Mouse (Mus musculus) hindbrain, embryonic 10.5 days (tissue): ENCODE measurements at regions not wholly inside any gene's neighbourhood (a gene's known extent, or its start where the extent isn't known, plus 50 kb on each side); places are given as distances from the start of the nearest gene placed in this dataset.
A peak's percentile ranks its signal among the peaks of the same experiment; 100 is the strongest.

Experiments
- DNase-seq: peaks from one replicate; pipeline ENCODE4 v3.0.0-alpha.2; 2017; ENCODE audit warnings: low spot score
- H3K27ac ChIP-seq: fragments of 300-500 bp; sonication (generic); 2 replicates; pipeline ENCODE4 v1.5.1; 2016; ENCODE audit warnings: mild to moderate bottlenecking, moderate library complexity
- H3K27me3 ChIP-seq: fragments of 300-500 bp; sonication (generic); 2 replicates; pipeline ENCODE4 v1.6.1; 2016; ENCODE audit warnings: mild to moderate bottlenecking; ENCODE audit not compliant: poor library complexity, insufficient read depth, severe bottlenecking
- H3K36me3 ChIP-seq: fragments of 300-500 bp; sonication (generic); 2 replicates; pipeline ENCODE4 v1.6.1; 2016; ENCODE audit warnings: mild to moderate bottlenecking, moderate library complexity
- H3K4me1 ChIP-seq: fragments of 300-500 bp; sonication (generic); replicated peaks from 2 replicates; pipeline ENCODE4 v1.6.1; 2016; ENCODE audit warnings: mild to moderate bottlenecking
- H3K4me3 ChIP-seq: fragments of 300-500 bp; sonication (generic); 2 replicates; pipeline ENCODE4 v1.5.1; 2016; ENCODE audit warnings: mild to moderate bottlenecking, moderate library complexity
- H3K9me3 ChIP-seq: fragments of 300-500 bp; sonication (generic); 2 replicates; pipeline ENCODE4 v1.6.1; 2016; ENCODE audit warnings: mild to moderate bottlenecking, moderate library complexity
- WGBS: fragments of 180-500 bp; shearing (Covaris S2); methylation state at CpG from one replicate; pipeline ENCODE4 v1.1.7; 2016; 5-methylcytosine and 5-hydroxymethylcytosine counted together

DNA sequence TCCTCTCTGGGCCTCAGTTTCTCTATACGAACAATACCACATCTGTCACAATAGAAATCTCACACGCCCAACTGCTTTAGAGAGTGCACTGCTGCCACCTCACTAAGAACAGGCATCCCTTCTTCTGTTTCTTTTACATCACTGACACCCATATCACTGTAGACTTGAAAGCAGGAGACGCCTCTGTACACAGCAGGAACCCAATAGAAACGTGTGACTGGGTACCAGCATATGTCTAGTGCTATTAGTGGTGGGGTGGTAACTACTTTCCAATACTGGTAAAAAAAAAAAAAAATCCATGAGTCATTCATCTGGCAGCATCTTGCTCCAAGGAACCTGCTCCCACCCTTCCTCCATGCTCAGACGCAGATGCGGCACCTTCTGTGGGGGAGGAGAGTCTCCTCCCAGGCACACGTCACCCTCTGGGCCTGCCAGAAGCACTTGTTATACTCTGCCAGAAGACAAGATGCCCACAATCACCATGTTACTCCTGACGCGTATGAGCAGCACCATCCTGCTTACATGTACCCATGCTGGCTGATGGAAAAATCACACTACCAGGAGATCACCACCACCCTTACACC, 151.3 kb upstream of the Plxna4 start:
- 90% methylated on average over 9 of the region's 9 CpGs for WGBS
- Histone ChIP-seq H3K27ac (no peak overlapping the region), H3K4me1 (no peaks in the 10 kb centered on the region), H3K27me3 (no peaks in the 10 kb centered on the region), H3K4me3 (no peak overlapping the region), H3K9me3 (no peaks in the 10 kb centered on the region), H3K36me3 (no peaks in the 10 kb centered on the region)
- DNase-seq, result no peak

DNA sequence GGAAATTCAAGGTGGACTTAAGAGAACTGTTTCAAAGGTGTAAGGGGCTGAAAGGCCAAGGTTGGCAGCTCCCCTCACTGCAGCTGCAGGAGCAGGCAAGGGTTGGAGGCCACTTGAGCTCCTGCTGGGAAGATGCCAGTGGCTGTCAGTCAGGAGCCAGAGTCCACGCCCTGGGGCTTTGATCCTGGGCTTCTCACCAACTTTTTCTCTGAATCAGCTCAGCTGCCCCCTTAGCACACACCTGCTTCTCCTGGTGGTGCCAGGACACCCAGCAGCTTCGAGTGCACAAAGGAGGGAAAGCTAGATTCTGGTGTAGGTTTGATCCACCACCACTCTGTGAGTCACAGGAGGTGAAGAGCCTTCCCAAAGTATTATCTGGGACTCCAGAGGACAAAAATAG, 140.7 kb upstream of the Plxna4 start:
- peaks cover 4% of the 10 kb centered on the region for H3K4me1 ChIP-seq
- DNase-seq, result no peak
- no peaks in the 10 kb centered on the region for H3K36me3 ChIP-seq
- H3K27me3 ChIP-seq, result no peaks in the 10 kb centered on the region
- H3K9me3 ChIP-seq, result no peaks in the 10 kb centered on the region
- no peak overlapping the region for H3K4me3 ChIP-seq
- H3K27ac ChIP-seq, result no peak overlapping the region
- 19% methylated on average over 2 of the region's 2 CpGs for WGBS

- DNase-seq, result no peak
- H3K36me3 ChIP-seq, result no peaks in the 10 kb centered on the region
- H3K4me3 ChIP-seq, result no peak overlapping the region
- peaks cover 4% of the 10 kb centered on the region for H3K4me1 ChIP-seq
- no peak overlapping the region for H3K27ac ChIP-seq
- no peaks in the 10 kb centered on the region for H3K9me3 ChIP-seq
- no peaks in the 10 kb centered on the region for H3K27me3 ChIP-seq
These were observed 138.6 kb upstream of the Plxna4 start for GRCm38 (mm10) chr6:32726571-32726970.

- Histone ChIP-seq H3K9me3 (no peaks in the 10 kb centered on the region), H3K4me3 (no peak overlapping the region), H3K27ac (no peak overlapping the region), H3K27me3 (no peaks in the 10 kb centered on the region), H3K36me3 (no peaks in the 10 kb centered on the region), H3K4me1 (no peaks in the 10 kb centered on the region)
- DNase-seq, result no peak
- 86% methylated on average over 5 of the region's 5 CpGs for WGBS
These were observed 129.9 kb upstream of the Plxna4 start for GRCm38 (mm10) chr6:32717860-32718259.

GRCm38 (mm10) chr6:32715137-32715536, 127.1 kb upstream of the Plxna4 start:
- Histone ChIP-seq H3K4me3 (no peak overlapping the region), H3K36me3 (no peaks in the 10 kb centered on the region), H3K9me3 (no peaks in the 10 kb centered on the region), H3K27me3 (no peaks in the 10 kb centered on the region), H3K4me1 (peaks cover 5% of the 10 kb centered on the region), H3K27ac (no peak overlapping the region)
- DNase-seq, result no peak
- WGBS, result 90% methylated on average over 1 of the region's 1 CpGs

DNA sequence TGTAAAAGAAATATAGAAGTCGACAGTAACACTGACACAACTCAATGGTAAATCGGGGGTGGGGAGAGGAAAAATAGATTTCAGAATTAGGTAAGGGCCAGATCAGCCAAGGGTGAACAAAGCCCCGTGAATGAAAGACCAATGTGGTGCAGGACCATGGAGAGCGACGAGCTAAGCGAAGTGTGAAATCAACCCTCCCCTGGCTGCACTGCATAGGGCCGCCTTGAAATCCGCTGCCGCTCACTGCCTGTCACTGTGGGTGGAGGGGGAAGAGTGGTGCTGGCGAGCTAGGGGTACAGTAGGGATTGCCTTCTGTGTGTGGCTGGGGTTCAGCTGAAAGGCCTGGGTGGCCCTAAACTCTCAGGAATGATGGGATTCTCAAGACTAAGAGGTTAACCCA, 122.2 kb upstream of the Plxna4 start:
- Histone ChIP-seq H3K4me1 (peaks cover 11% of the 10 kb centered on the region), H3K27ac (no peak overlapping the region), H3K9me3 (no peaks in the 10 kb centered on the region), H3K4me3 (no peak overlapping the region), H3K36me3 (no peaks in the 10 kb centered on the region), H3K27me3 (no peaks in the 10 kb centered on the region)
- DNase-seq, result peak; percentile 66
- 8% methylated on average over 10 of the region's 10 CpGs for WGBS

- H3K9me3 ChIP-seq, result no peaks in the 10 kb centered on the region
- no peak overlapping the region for H3K4me3 ChIP-seq
- no peaks in the 10 kb centered on the region for H3K36me3 ChIP-seq
- 92% methylated on average over 8 of the region's 8 CpGs for WGBS
- no peaks in the 10 kb centered on the region for H3K27me3 ChIP-seq
- no peak overlapping the region for H3K27ac ChIP-seq
- no peak for DNase-seq
- peaks cover 11% of the 10 kb centered on the region for H3K4me1 ChIP-seq
These were observed 121.6 kb upstream of the Plxna4 start for GRCm38 (mm10) chr6:32709566-32709965.

DNA sequence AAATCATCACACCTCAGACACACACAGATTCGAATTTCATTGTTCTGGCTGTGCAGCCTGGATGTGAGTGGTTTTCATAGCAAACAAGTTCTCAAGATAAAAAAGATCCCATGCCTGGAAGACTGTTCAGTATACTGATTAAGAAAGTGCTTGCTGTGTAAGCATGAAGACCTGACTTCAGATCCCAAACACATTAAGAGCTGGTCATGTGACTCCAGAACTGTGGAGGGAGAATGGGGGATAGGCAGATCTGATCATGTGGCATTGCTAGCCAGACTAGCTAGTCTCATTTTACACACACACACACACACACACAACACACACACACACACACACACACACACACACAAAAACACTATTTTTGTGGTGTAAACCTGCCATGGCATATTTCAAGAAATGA, 119.4 kb upstream of the Plxna4 start:
- Histone ChIP-seq H3K9me3 (no peaks in the 10 kb centered on the region), H3K4me1 (peaks cover 11% of the 10 kb centered on the region), H3K27ac (no peak overlapping the region), H3K27me3 (no peaks in the 10 kb centered on the region), H3K4me3 (no peak overlapping the region), H3K36me3 (no peaks in the 10 kb centered on the region)
- DNase-seq, result no peak
- 71% methylated on average over 1 of the region's 1 CpGs for WGBS

GRCm38 (mm10) chr6:32706376-32706775, 118.4 kb upstream of the Plxna4 start:
- WGBS, result 63% methylated on average over 1 of the region's 1 CpGs
- H3K27me3 ChIP-seq, result no peaks in the 10 kb centered on the region
- H3K36me3 ChIP-seq, result no peaks in the 10 kb centered on the region
- no peak overlapping the region for H3K4me3 ChIP-seq
- H3K27ac ChIP-seq, result no peak overlapping the region
- peaks cover 11% of the 10 kb centered on the region for H3K4me1 ChIP-seq
- H3K9me3 ChIP-seq, result no peaks in the 10 kb centered on the region
- no peak for DNase-seq

DNA sequence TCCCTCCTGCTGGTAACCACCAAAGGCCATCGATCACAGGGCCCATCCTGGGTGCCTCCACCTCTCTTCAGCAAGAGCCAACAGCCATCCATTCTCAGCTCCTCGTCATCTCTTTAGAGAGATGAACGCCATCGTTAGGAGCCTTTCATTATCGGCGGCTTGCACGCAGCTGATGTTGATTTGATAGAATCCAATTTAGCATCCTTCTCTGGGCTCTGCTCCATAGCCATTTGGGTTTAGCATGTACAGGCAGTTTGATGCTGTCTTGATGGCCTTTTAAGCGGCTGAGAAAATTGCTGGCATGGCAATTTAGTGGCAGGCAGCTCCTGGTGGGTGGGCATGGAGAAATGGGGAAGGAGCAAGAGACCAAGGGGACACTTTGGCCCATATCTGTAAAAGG, 115.5 kb upstream of the Plxna4 start:
- Histone ChIP-seq H3K27me3 (no peaks in the 10 kb centered on the region), H3K36me3 (no peaks in the 10 kb centered on the region), H3K9me3 (no peaks in the 10 kb centered on the region), H3K27ac (no peak overlapping the region), H3K4me3 (no peak overlapping the region), H3K4me1 (no peaks in the 10 kb centered on the region)
- DNase-seq, result no peak
- 92% methylated on average over 8 of the region's 8 CpGs for WGBS

DNA sequence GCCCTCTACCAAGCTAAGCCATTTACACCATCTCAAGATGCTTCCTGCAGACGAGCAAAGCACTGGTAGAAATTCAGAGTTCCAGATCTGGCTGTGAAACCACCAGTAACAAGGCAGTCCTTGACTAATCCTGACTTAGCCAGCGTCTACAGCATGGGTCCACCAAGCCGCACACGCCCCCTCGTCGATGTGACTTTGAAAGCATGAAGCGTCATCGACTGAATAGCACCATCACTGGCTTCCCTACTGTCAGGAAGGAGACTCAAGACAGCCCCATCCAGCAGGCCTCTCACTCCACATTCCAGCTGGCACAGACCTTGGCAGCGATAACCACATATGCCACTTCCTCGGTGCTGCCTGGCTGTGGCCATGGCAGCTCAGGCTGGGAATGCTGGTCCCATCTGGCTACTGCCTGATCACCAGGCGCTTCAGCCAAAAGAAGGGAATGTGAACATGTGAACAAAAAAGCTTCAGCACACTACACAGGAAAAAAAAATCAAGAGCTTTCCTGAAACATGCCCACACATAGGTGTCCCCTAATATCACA, 114.3 kb upstream of the Plxna4 start:
- 89% methylated on average over 11 of the region's 11 CpGs for WGBS
- Histone ChIP-seq H3K27me3 (no peaks in the 10 kb centered on the region), H3K27ac (no peak overlapping the region), H3K4me1 (no peaks in the 10 kb centered on the region), H3K9me3 (no peaks in the 10 kb centered on the region), H3K4me3 (no peak overlapping the region), H3K36me3 (no peaks in the 10 kb centered on the region)
- no peak for DNase-seq

- DNase-seq, result no peak
- Histone ChIP-seq H3K9me3 (no peaks in the 10 kb centered on the region), H3K4me3 (no peak overlapping the region), H3K36me3 (no peaks in the 10 kb centered on the region), H3K4me1 (no peaks in the 10 kb centered on the region), H3K27ac (no peak overlapping the region), H3K27me3 (no peaks in the 10 kb centered on the region)
- WGBS, result 89% methylated on average over 1 of the region's 1 CpGs
These were observed 111.8 kb upstream of the Plxna4 start for GRCm38 (mm10) chr6:32699811-32700210.

GRCm38 (mm10) chr6:32697771-32698270, 109.8 kb upstream of the Plxna4 start:
- Histone ChIP-seq H3K27me3 (no peaks in the 10 kb centered on the region), H3K4me1 (no peaks in the 10 kb centered on the region), H3K9me3 (no peaks in the 10 kb centered on the region), H3K36me3 (no peaks in the 10 kb centered on the region), H3K4me3 (no peak overlapping the region), H3K27ac (no peak overlapping the region)
- WGBS, result 78% methylated on average over 3 of the region's 3 CpGs
- DNase-seq, result no peak

DNA sequence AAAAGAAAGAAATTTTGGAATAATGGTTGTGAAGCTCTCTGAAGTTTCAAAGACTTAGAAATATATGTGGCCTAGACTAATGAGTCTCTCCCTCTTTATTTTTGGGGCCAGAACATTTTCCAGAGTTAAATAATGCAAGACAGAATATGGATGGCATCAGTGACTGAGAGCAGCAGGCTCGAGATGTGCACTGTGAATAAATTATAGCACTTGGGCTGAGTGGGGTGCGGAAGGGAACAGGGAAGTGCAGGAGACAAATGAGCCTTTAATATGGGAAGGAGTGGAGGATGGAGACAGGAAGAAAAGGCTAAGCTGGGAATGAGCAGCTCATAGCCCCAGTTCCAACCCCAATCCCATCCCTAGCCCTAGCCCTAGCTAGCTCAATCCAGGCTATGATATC, 108.0 kb upstream of the Plxna4 start:
- WGBS, result 74% methylated on average over 2 of the region's 2 CpGs
- no peaks in the 10 kb centered on the region for H3K9me3 ChIP-seq
- no peak overlapping the region for H3K27ac ChIP-seq
- H3K4me3 ChIP-seq, result no peak overlapping the region
- DNase-seq, result no peak
- no peaks in the 10 kb centered on the region for H3K27me3 ChIP-seq
- no peaks in the 10 kb centered on the region for H3K36me3 ChIP-seq
- no peaks in the 10 kb centered on the region for H3K4me1 ChIP-seq
